Mouse (Mus musculus) fat pad, adult 2 months (tissue): ENCODE results near the gene Zfp174.
"Not testable (repeated sequence)": the region's sequence is repeated elsewhere in the genome, so short reads cannot be mapped to it uniquely, and the experiment has no call there.

Source experiments
- DNase-seq: peaks from one replicate; pipeline ENCODE4 v3.0.0-alpha.2; 2011; ENCODE audit warnings: low read depth, low spot score; ENCODE audit errors: extremely low read depth

Zfp174 gene

GRCm38 (mm10) chr16:3846711-3847518 lies at the start of gene Zfp174:
TSS of gene Zfp174 (plus strand) at chr16:3847268.
- DNase-seq, result peak; percentile 61

DNA sequence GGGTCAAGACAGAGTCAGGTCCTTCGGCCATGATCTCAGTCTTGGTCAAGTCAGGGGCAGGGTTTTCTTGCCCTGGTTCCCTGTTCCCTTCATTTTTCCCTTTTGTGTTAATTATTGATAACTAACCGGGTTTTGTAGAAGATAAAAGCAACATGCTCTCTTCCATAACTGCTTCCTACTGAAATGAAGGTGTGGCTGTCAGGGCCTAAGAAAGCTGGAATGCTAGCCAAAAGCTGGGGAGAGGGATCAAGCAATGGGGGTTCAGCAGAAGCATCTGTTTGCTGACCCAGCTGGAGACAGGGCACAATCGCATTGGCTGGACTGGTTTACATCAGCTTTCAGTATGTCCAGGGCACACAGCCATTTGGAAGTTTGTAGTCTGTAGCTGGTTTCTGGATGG lies 38.9 kb upstream of the Zfp174 start:
- DNase-seq, result no peak

GRCm38 (mm10) chr16:3814667-3815066 lies 32.4 kb upstream of the Zfp174 start:
- not testable (repeated sequence) for DNase-seq

DNA sequence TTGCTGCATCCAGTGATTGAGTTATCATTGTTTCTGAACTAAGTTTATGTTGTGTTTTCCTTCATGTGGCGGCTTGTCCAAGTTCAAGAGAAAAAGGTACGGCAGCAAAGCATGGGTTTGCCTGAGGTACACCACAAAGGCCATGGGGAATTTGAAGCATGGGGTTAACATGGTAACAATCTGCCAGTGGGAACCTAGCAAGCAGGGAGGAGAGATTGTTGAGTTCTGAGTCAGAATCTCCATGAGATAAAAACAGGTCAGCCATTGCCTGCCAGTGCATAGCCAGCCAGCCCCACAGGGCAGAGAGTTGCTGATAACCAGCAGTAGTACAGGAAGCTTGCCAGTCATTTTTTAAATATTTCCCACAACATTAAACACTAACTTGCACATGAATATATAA lies 26.9 kb upstream of the Zfp174 start:
- DNase-seq, result no peak

GRCm38 (mm10) chr16:3828021-3828420 lies 19.0 kb upstream of the Zfp174 start:
- no peak for DNase-seq

DNA sequence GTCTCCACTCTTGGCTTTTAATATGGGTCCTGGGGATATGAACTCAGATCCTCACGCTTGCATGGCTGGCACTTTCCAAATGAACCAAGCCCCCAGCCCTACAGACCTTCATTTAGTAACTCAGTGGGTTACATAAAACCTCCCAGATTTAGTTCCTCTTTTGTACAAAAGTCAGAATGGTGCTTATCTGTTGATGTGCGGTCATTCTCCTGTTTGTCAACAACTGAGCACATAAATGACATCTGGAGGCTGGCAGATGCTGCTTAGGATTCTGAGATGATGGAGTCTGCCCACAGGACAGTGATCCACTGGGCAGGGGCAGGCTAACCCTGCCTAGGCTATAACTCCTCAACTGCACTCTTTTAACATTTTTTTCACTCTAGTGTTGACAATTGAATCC lies 17.3 kb upstream of the Zfp174 start:
- DNase-seq, result no peak

GRCm38 (mm10) chr16:3830588-3831109 lies 16.4 kb upstream of the Zfp174 start, which contains the start of gene Olfr15:
TSS of gene Olfr15 (plus strand) at chr16:3830878.
- no peak for DNase-seq

- no peak for DNase-seq
Observed at GRCm38 (mm10) chr16:3835461-3835860, 11.6 kb upstream of the Zfp174 start.

DNA sequence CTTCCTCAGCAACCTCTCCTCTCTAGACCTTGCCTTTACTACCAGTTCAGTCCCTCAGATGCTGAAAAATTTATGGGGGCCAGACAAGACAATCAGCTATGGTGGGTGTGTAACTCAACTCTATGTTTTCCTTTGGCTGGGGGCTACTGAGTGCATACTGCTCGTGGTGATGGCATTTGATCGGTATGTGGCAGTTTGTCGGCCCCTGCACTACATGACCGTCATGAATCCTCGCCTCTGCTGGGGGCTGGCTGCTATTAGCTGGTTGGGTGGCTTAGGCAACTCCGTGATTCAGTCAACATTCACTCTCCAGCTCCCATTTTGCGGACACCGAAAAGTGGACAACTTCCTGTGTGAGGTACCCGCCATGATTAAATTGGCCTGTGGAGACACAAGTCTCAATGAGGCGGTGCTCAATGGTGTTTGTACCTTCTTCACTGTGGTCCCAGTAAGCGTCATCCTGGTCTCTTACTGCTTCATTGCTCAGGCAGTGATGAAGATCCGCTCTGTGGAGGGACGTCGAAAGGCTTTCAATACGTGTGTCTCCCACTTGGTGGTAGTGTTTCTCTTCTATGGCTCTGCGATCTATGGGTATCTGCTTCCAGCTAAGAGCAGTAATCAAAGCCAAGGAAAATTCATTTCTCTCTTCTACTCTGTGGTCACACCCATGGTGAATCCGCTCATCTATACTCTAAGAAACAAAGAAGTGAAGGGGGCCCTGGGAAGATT lies 7.7 kb upstream of the Zfp174 start:
- DNase-seq, result no peak

- no peak for DNase-seq
Observed at GRCm38 (mm10) chr16:3842989-3843388, 4.1 kb upstream of the Zfp174 start.

- DNase-seq, result no peak
Observed at GRCm38 (mm10) chr16:3843796-3844195, 3.3 kb upstream of the Zfp174 start.

- no peak for DNase-seq
Observed at GRCm38 (mm10) chr16:3847871-3848270, 803 bp downstream of the Zfp174 start.

- no peak for DNase-seq
Observed at GRCm38 (mm10) chr16:3848416-3848815, 1.3 kb downstream of the Zfp174 start.

DNA sequence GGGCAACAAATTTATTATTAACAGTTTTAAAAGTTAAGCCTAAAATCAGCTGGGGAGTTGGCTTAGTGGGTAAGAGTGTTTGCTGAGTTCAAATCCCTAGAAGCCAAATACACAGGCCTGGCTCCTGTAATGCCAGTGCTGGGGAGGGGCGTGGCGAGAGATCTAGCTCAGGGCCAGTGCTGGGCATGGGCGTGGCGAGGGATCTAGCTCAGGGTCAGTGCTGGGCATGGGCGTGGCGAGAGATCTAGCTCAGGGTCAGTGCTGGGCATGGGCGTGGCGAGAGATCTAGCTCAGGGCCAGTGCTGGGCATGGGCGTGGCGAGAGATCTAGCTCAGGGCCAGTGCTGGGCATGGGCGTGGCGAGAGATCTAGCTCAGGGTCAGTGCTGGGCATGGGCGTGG lies 4.2 kb downstream of the Zfp174 start:
- DNase-seq, result not testable (repeated sequence)

DNA sequence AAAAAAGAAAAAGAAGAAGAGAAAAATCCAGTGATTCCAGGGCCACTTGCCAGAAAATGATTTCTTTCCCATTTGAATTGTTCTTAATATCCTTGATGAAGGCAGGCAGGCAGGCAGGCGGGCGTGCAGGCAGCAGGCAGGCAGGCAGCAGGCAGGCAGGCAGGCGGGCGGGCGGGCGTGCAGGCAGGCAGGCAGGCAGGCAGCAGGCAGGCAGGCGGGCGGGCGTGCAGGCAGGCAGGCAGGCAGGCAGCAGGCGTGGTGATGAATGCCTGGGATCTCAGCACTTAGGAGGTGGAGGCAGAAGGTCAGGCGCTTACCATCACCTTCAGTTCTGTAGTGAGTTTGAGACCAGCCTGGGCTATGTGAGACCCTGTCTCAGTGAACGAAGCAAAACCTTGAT lies 5.5 kb downstream of the Zfp174 start:
- DNase-seq, result no peak

DNA sequence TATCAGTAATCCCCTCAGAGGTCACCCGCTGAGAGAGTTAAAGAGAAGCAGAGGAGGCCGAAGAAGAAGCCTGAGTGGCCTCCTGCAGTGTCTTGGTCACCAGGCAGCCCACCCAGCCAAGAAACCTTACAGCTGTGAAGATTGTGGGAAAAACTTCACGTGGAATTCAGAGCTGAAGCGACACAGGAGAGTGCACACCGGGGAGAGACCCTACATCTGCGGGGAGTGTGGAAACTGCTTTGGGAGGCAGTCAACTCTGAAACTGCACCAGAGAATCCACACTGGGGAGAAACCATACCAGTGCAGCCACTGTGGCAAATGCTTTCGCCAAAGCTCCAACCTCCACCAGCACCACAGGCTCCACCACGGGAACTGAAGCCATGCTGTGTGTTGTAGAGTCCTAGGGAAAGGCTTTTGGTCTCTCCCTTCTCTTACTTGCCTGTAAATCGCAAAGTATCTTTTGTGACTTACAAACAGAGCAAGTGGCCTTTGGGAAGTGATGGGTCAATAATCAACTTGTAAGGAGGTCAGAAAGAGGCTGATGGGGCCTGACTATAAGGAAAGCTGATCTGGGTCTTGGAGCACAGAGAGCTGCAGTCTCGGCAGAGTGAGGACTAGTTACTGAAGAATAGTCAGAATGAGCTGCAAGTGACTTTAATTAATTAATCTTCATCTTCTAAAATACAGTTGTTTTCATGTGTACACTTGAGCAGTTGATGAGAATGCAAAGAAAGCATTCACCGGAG lies 7.5 kb downstream of the Zfp174 start:
- no peak for DNase-seq

DNA sequence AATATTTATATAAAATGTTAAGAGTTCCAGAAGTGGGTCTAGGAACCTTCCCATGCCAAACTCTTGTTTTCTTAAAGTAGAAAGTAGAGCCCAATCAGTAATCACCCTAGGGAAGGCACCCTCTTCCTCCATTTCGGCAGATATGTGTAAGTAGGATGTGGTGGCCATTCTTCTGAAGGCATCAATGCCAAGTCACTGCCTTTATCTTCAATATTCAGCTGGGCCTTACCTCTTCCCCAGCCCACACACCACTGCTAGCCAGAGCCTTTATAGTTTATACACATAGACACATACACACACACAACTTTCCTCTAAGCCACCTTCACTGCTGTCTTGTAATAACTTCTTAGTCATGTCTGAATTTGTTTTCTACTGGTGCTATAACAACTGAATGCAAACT lies 8.7 kb downstream of the Zfp174 start:
- DNase-seq, result no peak

- DNase-seq, result no peak
Observed at GRCm38 (mm10) chr16:3859254-3859653, 12.2 kb downstream of the Zfp174 start.

DNA sequence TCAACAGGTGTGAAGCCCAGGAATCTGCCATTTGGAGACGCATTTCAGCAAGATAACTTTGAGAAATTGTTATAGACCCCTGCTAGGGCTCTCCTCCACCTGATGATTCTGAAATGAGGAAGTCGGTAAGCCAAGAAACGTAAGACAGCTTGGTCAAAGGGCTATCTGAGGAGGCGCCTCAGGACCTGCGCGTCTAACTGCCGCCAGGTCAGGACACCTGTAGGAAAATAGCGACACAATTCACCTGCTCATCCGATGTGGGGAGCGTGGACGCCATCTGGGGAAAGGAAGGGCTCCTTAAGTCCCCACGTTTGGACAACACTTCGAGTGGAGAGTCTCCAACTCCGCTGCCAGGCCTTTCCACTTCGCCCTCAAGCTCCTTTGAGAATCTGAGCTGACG lies 24.7 kb downstream of the Zfp174 start:
- DNase-seq, result no peak

DNA sequence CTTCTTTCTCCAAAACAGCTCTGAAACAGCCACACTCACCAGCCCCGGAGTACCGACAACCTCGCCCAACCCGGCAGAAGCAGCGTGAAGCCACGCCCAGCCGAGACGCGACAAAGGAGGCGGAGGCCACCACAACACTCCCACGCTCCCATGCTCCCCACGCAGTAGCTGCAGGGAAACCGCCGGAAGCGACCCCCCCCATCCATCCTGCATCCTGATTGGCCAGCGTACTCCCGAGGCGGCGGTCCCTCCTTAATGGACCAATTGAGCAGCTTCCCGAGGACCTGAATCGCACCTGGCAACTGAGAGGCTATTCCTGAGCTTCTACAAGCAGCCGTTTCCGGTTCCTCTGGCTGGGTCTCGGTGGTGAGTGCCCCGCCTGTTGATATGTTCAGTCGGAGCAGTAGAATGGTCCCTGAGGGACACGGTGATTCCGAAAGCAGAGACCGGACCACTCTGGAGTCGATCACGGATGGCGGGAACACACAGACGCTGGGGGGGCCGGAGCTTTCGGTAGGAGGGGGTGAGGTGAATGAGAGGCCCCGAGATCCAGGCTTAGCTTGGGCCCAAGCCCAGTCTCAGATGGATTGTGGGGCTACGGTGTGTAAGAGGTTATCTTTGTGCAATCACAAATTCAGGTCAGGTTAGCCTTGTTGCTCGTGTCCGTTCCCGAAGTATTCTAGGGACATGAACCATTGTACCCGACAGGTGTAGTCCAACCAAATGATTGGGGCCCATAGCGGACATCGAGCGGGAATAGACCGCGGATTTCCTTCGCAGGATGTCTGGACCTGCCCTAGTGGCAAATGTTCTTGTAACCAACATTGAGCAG lies 25.4 kb downstream of the Zfp174 start, which contains the start of gene Naa60:
TSS of gene Naa60 (plus strand) at position 160 of the 832 bp plus-strand sequence.
- DNase-seq, result peak; percentile 26
